Comparison of ENCODE assay signal across 5 mouse cellular contexts in the genomic region with DNA sequence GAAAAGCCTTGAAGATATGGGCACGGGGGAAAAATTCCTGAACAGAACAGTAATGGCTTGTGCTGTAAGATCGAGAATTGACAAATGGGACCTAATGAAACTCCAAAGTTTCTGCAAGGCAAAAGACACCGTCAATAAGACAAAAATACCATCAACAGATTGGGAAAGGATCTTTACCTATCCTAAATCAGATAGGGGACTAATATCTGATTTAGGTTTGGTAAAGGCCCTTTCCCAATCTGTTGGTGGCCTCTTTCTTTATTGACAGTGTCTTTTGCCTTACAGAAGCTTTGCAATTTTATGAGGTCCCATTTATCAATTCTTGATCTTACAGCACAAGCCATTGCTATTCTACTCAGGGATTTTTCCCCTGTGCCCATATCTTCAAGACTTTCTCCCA.
DNase-seq lines count a peak whose midpoint lies in the region; ATAC-seq and TF ChIP-seq lines count a peak whose summit lies in the region.
"Not testable (repeated sequence)": the region's sequence is repeated elsewhere in the genome, so short reads cannot be mapped to it uniquely, and the experiment has no call there.

No protein-coding gene starts in this region.

- not testable (repeated sequence) for H3K4me2 ChIP-seq in embryonic facial prominence, embryonic 14.5 days (ENCODE audit: low read depth, low read length); hindbrain, embryonic 11.5 days (replicated peaks; ENCODE audit: low read depth, low read length); lung, embryonic 14.5 days; neural tube, embryonic 11.5 days (ENCODE audit: low read depth)

- not testable (repeated sequence) for H3K27ac ChIP-seq in embryonic facial prominence, embryonic 14.5 days (replicated peaks; ENCODE audit: low read depth, low read length); hindbrain, embryonic 11.5 days (ENCODE audit: low read depth, low read length); lung, embryonic 14.5 days (ENCODE audit: low read depth); neural tube, embryonic 11.5 days (ENCODE audit: low read depth, low read length)

- H3K9me3 ChIP-seq in embryonic facial prominence, embryonic 14.5 days (ENCODE audit: control insufficient read depth, low read length); hindbrain, embryonic 11.5 days (ENCODE audit: control insufficient read depth, low read length); lung, embryonic 14.5 days (ENCODE audit: low read depth, low read length); neural tube, embryonic 11.5 days (ENCODE audit: control insufficient read depth, low read length): not testable (repeated sequence)

- not testable (repeated sequence) for H3K9ac ChIP-seq in embryonic facial prominence, embryonic 14.5 days (ENCODE audit: low read depth, low read length); hindbrain, embryonic 11.5 days (ENCODE audit: low read depth, low read length); lung, embryonic 14.5 days; neural tube, embryonic 11.5 days (ENCODE audit: low read length)

- not testable (repeated sequence) for ATAC-seq in embryonic facial prominence, embryonic 14.5 days (ENCODE audit: low read depth); hindbrain, embryonic 11.5 days (ENCODE audit: low FRiP score); lung, embryonic 14.5 days (ENCODE audit: insufficient read depth); neural tube, embryonic 11.5 days (ENCODE audit: insufficient read depth, low FRiP score, low TSS enrichment)

- H3K27me3 ChIP-seq in embryonic facial prominence, embryonic 14.5 days (replicated peaks; ENCODE audit: control insufficient read depth, insufficient read depth, low read length); hindbrain, embryonic 11.5 days (ENCODE audit: control insufficient read depth, insufficient read depth, low read length); lung, embryonic 14.5 days (ENCODE audit: insufficient read depth, low read length); neural tube, embryonic 11.5 days (ENCODE audit: control insufficient read depth, insufficient read depth, low read length): not testable (repeated sequence)

- H3K36me3 ChIP-seq in embryonic facial prominence, embryonic 14.5 days (ENCODE audit: control insufficient read depth, insufficient read depth, low read length); hindbrain, embryonic 11.5 days (ENCODE audit: control insufficient read depth, insufficient read depth, low read length); lung, embryonic 14.5 days (ENCODE audit: insufficient read depth); neural tube, embryonic 11.5 days (ENCODE audit: control insufficient read depth, insufficient read depth, low read length): not testable (repeated sequence)

- not testable (repeated sequence) for H3K4me1 ChIP-seq in embryonic facial prominence, embryonic 14.5 days (ENCODE audit: control insufficient read depth, insufficient read depth, low read length); hindbrain, embryonic 11.5 days (replicated peaks; ENCODE audit: control insufficient read depth, insufficient read depth, low read length); lung, embryonic 14.5 days (ENCODE audit: insufficient read depth); neural tube, embryonic 11.5 days (ENCODE audit: control insufficient read depth, insufficient read depth, low read length)

- 74% methylated on average over 3 of the region's 3 CpGs for WGBS in embryonic facial prominence, embryonic 14.5 days
- WGBS in hindbrain, embryonic 11.5 days: 77% methylated on average over 3 of the region's 3 CpGs
- WGBS in lung, embryonic 14.5 days: 85% methylated on average over 2 of the region's 3 CpGs
- WGBS in neural tube, embryonic 11.5 days: 84% methylated on average over 3 of the region's 3 CpGs

- H3K4me3 ChIP-seq in embryonic facial prominence, embryonic 14.5 days (ENCODE audit: low read depth, low read length); hindbrain, embryonic 11.5 days (ENCODE audit: low read depth, low read length); lung, embryonic 14.5 days (ENCODE audit: low read depth, low read length); neural tube, embryonic 11.5 days (ENCODE audit: low read depth, low read length): not testable (repeated sequence)

- peak; percentile 77 for DNase-seq in embryo, embryonic 10.5 days (ENCODE audit: low spot score)
- peak; percentile 2 for DNase-seq in embryonic facial prominence, embryonic 14.5 days (ENCODE audit: low spot score)
- peak; percentile 61 for DNase-seq in hindbrain, embryonic 11.5 days (ENCODE audit: low spot score)
- DNase-seq in lung, embryonic 14.5 days: peak; percentile 42
- DNase-seq in neural tube, embryonic 11.5 days (ENCODE audit: low spot score): peak; percentile 71

- TF ChIP-seq CTCF in lung, embryonic 14.5 days (IDR thresholded peaks at IDR 0.05; ENCODE audit: low read depth): not testable (repeated sequence)

Comparison
In these comparisons a context has a peak if more than half of its experiments do, and no peak if none do; other contexts are left out.
1. DNase-seq: peak in every context shown above with its lines; median percentile 77 in embryo, embryonic 10.5 days; 71 in neural tube, embryonic 11.5 days; 61 in hindbrain, embryonic 11.5 days; 42 in lung, embryonic 14.5 days; 2 in embryonic facial prominence, embryonic 14.5 days.